ENCODE assay signal across 8 mouse cellular contexts in the genomic region with DNA sequence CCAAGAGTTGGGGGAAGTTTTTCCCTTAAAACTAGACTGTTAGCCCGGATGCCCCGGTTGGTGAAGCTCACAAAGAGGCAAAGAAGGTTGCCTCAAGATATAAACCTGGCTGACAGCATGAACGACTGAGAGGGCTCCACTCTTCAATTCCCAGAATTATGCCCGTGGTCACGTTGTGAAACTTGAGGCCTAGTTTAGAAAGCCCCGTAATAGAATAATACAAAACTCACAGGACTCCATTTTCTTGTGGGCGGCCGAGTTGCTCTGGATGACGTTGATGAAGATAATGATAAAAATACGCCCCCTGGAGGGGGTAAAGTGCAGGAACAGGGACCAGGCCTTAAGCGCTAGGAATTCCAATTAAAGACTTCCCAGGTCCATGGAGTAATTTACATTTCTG. TPM values are rescaled to one million over a fixed set of nuclear protein-coding genes. Genes with fewer than 3 reads are reported as not detected.
A peak's percentile ranks its signal among the peaks of the same experiment; 100 is the strongest.
DNase-seq lines count a peak whose midpoint lies in the region; ATAC-seq and TF ChIP-seq lines count a peak whose summit lies in the region.

No protein-coding gene starts in this region.

- peak; percentile 79 for DNase-seq in embryo, embryonic 11 days
- peak; percentile 66 for DNase-seq in hindbrain, embryonic 11.5 days (ENCODE audit: low spot score)
- DNase-seq in retina, postnatal 1 day, result peak; percentile 56
- DNase-seq in cerebellum, adult 11 months, result no peak
- DNase-seq in thymus, postnatal 0 days (ENCODE audit: low spot score), result no peak

- ATAC-seq in hindbrain, embryonic 11.5 days (ENCODE audit: low FRiP score), result no peak; the same call in 1 of the 2 replicates
- ATAC-seq in liver, embryonic 15.5 days (ENCODE audit: insufficient read depth), result no peak
- no peak for ATAC-seq in granulocyte monocyte progenitor cell, adult 5-6 weeks (replicated peaks; ENCODE audit: poor library complexity, severe bottlenecking)

- 5% methylated on average over 11 of the region's 11 CpGs for WGBS in hindbrain, embryonic 11.5 days
- 9% methylated on average over 11 of the region's 11 CpGs for WGBS in liver, embryonic 15.5 days (ENCODE audit: insufficient replicate concordance)

- no peak overlapping the region for H3K9ac ChIP-seq in hindbrain, embryonic 11.5 days (ENCODE audit: low read depth, low read length)
- H3K9ac ChIP-seq in liver, embryonic 15.5 days, result no peak overlapping the region

- H3K27me3 ChIP-seq in E14TG2a.4 (ENCODE audit: insufficient read depth, low read length), result peaks cover 42% of the 10 kb centered on the region
- H3K27me3 ChIP-seq in hindbrain, embryonic 11.5 days (ENCODE audit: control insufficient read depth, insufficient read depth, low read length), result no peaks in the 10 kb centered on the region; the same call in 1 of the 2 replicates
- H3K27me3 ChIP-seq in liver, embryonic 15.5 days, result peaks cover 18% of the 10 kb centered on the region

- peak overlapping the region; percentile 69 for H3K4me2 ChIP-seq in hindbrain, embryonic 11.5 days (replicated peaks; ENCODE audit: low read depth, low read length)
- peak overlapping the region; percentile 59 for H3K4me2 ChIP-seq in liver, embryonic 15.5 days

- peaks cover 16% of the 10 kb centered on the region for H3K4me1 ChIP-seq in E14TG2a.4 (replicated peaks; ENCODE audit: low read depth, low read length)
- H3K4me1 ChIP-seq in hindbrain, embryonic 11.5 days (replicated peaks; ENCODE audit: control insufficient read depth, insufficient read depth, low read length), result no peaks in the 10 kb centered on the region
- 0 out of 2 replicates have a peak, but pooled peaks cover 4% of the 10 kb centered on the region for H3K4me1 ChIP-seq in liver, embryonic 15.5 days (replicated peaks)

- no peaks in the 10 kb centered on the region for H3K36me3 ChIP-seq in E14TG2a.4 (ENCODE audit: insufficient read depth, low read length)
- no peaks in the 10 kb centered on the region for H3K36me3 ChIP-seq in hindbrain, embryonic 11.5 days (ENCODE audit: control insufficient read depth, insufficient read depth, low read length)
- no peaks in the 10 kb centered on the region for H3K36me3 ChIP-seq in liver, embryonic 15.5 days (replicated peaks)

- H3K9me3 ChIP-seq in E14TG2a.4 (ENCODE audit: low read length), result no peaks in the 10 kb centered on the region
- no peaks in the 10 kb centered on the region for H3K9me3 ChIP-seq in hindbrain, embryonic 11.5 days (ENCODE audit: control insufficient read depth, low read length)
- H3K9me3 ChIP-seq in liver, embryonic 15.5 days (replicated peaks), result no peaks in the 10 kb centered on the region

- 0 out of 2 replicates have a peak overlapping the region, but pooled peaks have one; percentile 12 for H3K27ac ChIP-seq in hindbrain, embryonic 11.5 days (ENCODE audit: low read depth, low read length)
- no peak overlapping the region for H3K27ac ChIP-seq in liver, embryonic 15.5 days (replicated peaks)

- TF ChIP-seq CTCF in E14TG2a.4 (conservative IDR thresholded peaks at IDR 0.05; ENCODE audit: low read length), result peak; percentile 51

- H3K4me3 ChIP-seq in E14TG2a.4 (replicated peaks; ENCODE audit: low read length), result peak overlapping the region; percentile 73; the same call in 1 of the 2 replicates
- H3K4me3 ChIP-seq in hindbrain, embryonic 11.5 days (ENCODE audit: low read depth, low read length), result peak overlapping the region; percentile 34
- H3K4me3 ChIP-seq in liver, embryonic 15.5 days (replicated peaks), result peak overlapping the region; percentile 32

RNA-seq across cellular contexts. Expression of a gene that starts 1.5 kb away (rescaled TPM):
- polyA plus RNA-seq in hindbrain, embryonic 11.5 days (2014; fragmentation: Nextera tagmentation; extraction: Ambion mirVana), result 143 and 151 TPM in 2 replicates
- 46.2 and 47.4 TPM in 2 replicates for polyA plus RNA-seq in liver, embryonic 15.5 days (2015; fragmentation: Nextera tagmentation; extraction: Ambion mirVana)
- not detected in 2 replicates for total RNA-seq in granulocyte monocyte progenitor cell, adult 5-6 weeks (2014; fragmentation: Nextera tagmentation)
- 0.13 TPM in 1 of 2 replicates, not detected in the other for total RNA-seq in granulocyte monocyte progenitor cell, adult 5-6 weeks (2017)
- 51.4 and 59.0 TPM in 2 replicates for polyA plus RNA-seq in thymus, postnatal 0 days (2015; fragmentation: Nextera tagmentation; extraction: Ambion mirVana)

Comparison
In these comparisons a context has a peak if more than half of its experiments do, and no peak if none do; other contexts are left out.
1. DNase-seq: peak in embryo, embryonic 11 days (single experiment), hindbrain, embryonic 11.5 days (single experiment) and retina, postnatal 1 day (single experiment); none in cerebellum, adult 11 months (single experiment) and thymus, postnatal 0 days (single experiment).
2. Peak in every context shown above with its lines, with median percentiles within 50 percentile points of each other: H3K4me3 ChIP-seq.